Mouse (Mus musculus): ENCODE results near the gene Arhgef26. TPM values are rescaled to one million over a fixed set of nuclear protein-coding genes. Genes with fewer than 3 reads are reported as not detected.

Arhgef26 gene
- 1 to 10 TPM; 2.9 to 3.4 TPM for total RNA-seq (2021)
- long read RNA-seq, experiment 1, full-length matches to known transcripts = 3 of 4 reads
- long read RNA-seq, experiment 1, partial matches to known transcripts = 0 of 4 reads
- long read RNA-seq, experiment 1, other reads (novel, unspliced or antisense) = 1 of 4 reads
- long read RNA-seq, experiment 2, full-length matches to known transcripts = 3 of 3 reads
- long read RNA-seq, experiment 2, partial matches to known transcripts = 0 of 3 reads
- long read RNA-seq, experiment 2, other reads (novel, unspliced or antisense) = 0 of 3 reads

DNA sequence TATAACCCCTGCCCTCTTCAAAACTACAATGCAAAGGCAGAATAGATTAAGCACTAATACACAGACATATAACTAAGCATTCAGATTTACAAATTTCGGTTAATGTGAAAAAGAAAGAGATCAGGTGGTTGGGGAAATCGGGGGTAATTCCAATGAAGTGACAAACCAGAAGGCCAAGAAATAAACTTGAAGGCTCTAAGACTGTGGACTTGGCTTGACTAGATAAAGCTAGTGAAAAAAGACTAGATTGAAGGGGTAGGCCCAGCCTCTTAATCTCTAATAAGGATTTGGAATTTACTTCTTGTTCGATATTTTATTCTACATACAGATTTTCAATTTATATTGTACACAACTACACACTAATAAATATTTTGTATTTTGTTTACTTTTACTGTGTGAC is at the start of gene Arhgef26:
Arhgef26 (plus strand) TSS at position 301 of the 400 bp plus-strand sequence.
- intact Hi-C loops (cut with DNase I) = no loop called here
- no peak for DNase-seq

GRCm38 (mm10) chr3:62310493-62310892 is 27.7 kb upstream of the Arhgef26 start:
- intact Hi-C loops (cut with DNase I) = no loop called here
- DNase-seq = no peak

- no peak for DNase-seq
- intact Hi-C loops (cut with DNase I) = no loop called here
Measured at GRCm38 (mm10) chr3:62311224-62311623, 26.9 kb upstream of the Arhgef26 start.

DNA sequence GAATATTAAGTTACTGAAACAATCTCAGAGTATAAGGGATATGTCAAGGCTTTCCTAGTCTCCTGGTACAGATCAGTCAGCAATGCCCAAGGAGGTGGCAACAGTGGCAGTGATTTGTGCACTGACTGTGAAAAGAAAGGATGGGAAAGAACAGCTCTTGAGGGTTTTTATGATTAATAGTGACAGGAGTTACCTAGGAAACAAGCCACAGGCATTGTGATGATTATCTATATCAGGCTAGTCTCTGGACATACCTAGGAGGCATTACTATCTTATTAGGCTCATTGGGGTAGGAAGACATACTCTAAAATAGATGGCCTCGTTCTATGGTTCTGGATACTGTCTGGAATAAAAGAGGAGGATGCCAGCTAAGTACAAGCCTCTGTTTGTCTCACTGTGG is 13.4 kb upstream of the Arhgef26 start:
- no peak for DNase-seq
- intact Hi-C loops (cut with DNase I) = no loop called here

DNA sequence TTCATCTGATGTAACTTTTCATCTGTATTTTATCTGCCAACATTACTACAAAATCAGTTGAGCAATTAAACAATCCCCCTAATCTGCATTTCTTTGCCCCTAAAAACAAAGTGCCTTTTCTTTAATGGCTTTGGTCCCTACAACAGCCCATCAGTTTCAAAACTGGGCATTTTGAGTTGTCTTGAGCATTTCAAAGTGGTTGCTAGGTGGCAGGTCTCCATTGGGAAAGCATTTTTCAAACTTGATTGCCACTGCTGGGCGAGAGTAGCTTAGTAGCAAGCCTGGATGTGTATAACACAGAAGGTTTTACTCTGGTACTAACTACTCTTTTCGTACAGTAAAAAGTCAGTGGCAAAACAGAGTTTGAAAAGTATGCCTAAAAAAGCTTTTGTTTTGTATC is 10.2 kb upstream of the Arhgef26 start:
- no peak for DNase-seq
- intact Hi-C loops (cut with DNase I) = no loop called here

- intact Hi-C loops (cut with DNase I) = no loop called here
- no peak for DNase-seq
Measured at GRCm38 (mm10) chr3:62338461-62338853, 313 bp downstream of the Arhgef26 start.

GRCm38 (mm10) chr3:62338854-62339515 is 841 bp downstream of the Arhgef26 start:
- intact Hi-C loops (cut with DNase I) = no loop called here

DNA sequence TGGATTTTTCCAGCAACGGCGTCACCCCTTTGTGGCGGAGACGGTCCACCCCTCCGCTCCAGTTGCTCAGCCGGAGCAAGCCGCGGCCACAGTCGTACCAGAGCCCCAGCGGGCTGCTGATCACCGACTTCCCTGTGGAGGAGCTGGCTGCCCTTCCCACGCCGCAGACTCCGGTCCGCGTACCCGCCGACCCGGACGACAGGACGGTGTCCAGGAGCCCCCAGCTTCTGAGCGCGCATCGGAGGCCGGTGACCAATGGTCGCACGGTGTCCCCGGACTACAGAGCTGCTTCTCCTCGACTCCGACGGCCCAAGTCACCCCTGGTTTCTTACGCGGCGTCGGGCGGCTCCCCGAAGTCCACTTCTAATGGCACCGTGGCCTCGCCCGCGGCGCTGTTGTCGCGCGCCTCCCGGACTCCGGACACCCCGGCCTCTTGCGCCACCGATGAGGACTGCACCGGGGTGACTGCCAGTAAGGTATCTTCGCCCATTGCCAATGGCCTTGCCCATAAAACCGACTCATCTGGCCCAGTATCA is 1.4 kb downstream of the Arhgef26 start:
- peak; percentile 40 to 54 for DNase-seq
- intact Hi-C loops (cut with DNase I) = loop anchor here (5.0 kb wide), 1 partner anchor 118 kb away; no protein-coding TSS in a partner anchor

More at GRCm38 (mm10) chr3:62338854-62339515, 841 bp downstream of the Arhgef26 start:
- peak; percentile 58 to 67 for DNase-seq

DNA sequence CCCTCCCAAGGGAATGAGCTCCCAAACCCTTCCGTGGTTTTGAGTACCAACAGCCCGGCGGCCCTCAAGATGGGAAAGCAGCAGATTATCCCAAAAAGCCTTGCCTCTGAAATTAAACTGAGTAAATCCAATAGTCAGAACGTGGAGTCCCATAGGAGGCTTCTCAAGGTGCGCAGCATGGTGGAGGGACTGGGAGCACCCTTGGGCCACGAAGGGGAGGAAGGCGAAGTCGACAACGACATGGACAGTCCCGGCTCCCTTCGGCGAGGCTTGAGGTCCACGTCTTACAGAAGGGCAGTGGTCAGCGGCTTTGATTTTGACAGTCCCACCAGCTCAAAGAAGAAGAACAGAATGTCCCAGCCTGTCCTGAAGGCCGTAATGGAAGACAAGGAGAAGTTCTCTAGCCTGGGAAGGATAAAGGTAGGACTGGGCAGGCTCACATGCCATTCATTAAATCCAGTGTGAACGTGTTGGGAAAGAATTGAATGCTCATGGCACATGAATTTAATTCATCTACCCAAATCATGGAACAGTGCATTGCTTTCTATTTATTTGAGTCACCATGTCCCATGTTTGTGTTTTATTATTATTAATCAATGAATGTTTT is 2.1 kb downstream of the Arhgef26 start:
- no peak for DNase-seq
- intact Hi-C loops (cut with DNase I) = loop anchor here (5.0 kb wide), 1 partner anchor 117 kb away; no protein-coding TSS in a partner anchor

GRCm38 (mm10) chr3:62340861-62341260 is 2.7 kb downstream of the Arhgef26 start:
- DNase-seq = no peak
- intact Hi-C loops (cut with DNase I) = loop anchor here (5.0 kb wide), 1 partner anchor 116 kb away; no protein-coding TSS in a partner anchor

- DNase-seq = no peak
- intact Hi-C loops (cut with DNase I) = loop anchor here (5.0 kb wide), 1 partner anchor 116 kb away; no protein-coding TSS in a partner anchor
Measured at GRCm38 (mm10) chr3:62341496-62342205, 3.5 kb downstream of the Arhgef26 start.

DNA sequence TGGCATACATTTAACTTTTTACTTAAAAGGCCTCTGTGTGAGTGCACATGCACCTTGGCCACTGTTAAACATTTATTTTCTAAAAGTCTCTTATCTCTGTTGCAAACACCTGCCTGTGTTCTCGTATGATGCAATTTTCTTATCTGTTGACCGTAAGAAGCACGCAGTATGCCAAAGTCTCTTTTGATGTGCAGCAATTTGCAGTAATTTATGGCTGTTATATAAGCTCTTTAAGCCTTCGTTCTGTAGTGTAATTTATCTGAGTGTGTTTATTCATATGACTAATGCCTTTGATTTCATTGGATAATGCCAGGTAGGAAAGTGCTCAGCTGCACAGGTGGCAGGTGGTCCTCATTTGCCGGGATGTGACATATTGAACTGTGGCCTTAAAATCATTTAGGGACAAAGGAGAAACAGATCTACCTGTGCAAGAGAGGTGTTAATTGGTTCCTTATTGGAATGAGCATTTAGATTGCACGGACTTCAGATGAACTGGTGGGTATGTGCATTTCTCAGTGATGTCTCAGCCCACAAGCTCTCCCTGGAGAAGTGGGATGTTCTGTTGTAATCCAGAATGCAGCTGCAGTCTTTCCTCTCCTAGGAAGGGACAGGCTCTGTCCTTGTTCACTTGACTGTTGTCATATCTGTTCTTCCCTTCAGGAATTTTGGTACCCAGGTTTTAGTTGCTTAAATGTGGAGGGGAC is 10.5 kb downstream of the Arhgef26 start:
- intact Hi-C loops (cut with DNase I) = no loop called here
- DNase-seq = no peak

- no peak for DNase-seq
- intact Hi-C loops (cut with DNase I) = no loop called here
Measured at GRCm38 (mm10) chr3:62349218-62349897, 11.2 kb downstream of the Arhgef26 start.

- DNase-seq = no peak
- intact Hi-C loops (cut with DNase I) = no loop called here
Measured at GRCm38 (mm10) chr3:62352071-62352470, 13.9 kb downstream of the Arhgef26 start.

GRCm38 (mm10) chr3:62352876-62353275 is 14.7 kb downstream of the Arhgef26 start:
- DNase-seq = no peak
- intact Hi-C loops (cut with DNase I) = no loop called here

- DNase-seq = no peak
- intact Hi-C loops (cut with DNase I) = no loop called here
Measured at GRCm38 (mm10) chr3:62367882-62368281, 29.7 kb downstream of the Arhgef26 start.

- intact Hi-C loops (cut with DNase I) = loop anchor here (1.0 kb wide), 1 partner anchor 23 kb away; no protein-coding TSS in a partner anchor
- DNase-seq = no peak
Measured at GRCm38 (mm10) chr3:62372841-62373240, 34.7 kb downstream of the Arhgef26 start.

GRCm38 (mm10) chr3:62374346-62374745 is 36.2 kb downstream of the Arhgef26 start:
- DNase-seq = no peak
- intact Hi-C loops (cut with DNase I) = no loop called here

DNA sequence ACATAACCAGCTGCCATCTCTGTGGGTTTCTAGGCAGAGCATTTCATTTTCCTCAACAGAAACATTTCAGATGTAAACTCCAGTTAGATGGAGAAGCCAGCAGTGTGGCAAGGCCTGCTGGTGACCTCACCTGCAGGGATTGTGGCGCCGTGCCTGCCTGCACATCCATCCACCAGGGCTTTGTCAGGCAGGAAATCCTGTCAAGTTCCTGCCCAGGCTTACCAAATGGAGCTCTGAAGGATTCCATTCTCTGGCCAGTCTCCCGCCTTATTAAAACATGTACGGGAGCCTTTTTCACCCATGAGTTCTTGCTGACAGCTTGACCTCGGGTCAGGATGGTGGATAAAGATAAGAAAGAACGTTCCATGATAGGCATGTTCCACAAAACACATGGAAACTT is 36.7 kb downstream of the Arhgef26 start:
- DNase-seq = peak; percentile 28 to 33
- intact Hi-C loops (cut with DNase I) = no loop called here

Data from heart, postnatal 14 days (tissue).